Mouse (Mus musculus) intestine, embryonic 15.5 days (tissue): ENCODE measurements around the gene Spast. TPM values are rescaled to one million over a fixed set of nuclear protein-coding genes. Genes with fewer than 3 reads are reported as not detected.
"Not testable (repeated sequence)": the region's sequence is repeated elsewhere in the genome, so short reads cannot be mapped to it uniquely, and the experiment has no call there.

Experiments
- ATAC-seq: fragments of 200-750 bp; cut with Nextera tagmentation; 2 replicates; pipeline ENCODE4 v1.8.0; 2017; ENCODE audit warnings: moderate TSS enrichment, moderate library complexity
- H3K27ac ChIP-seq: fragments of 300-500 bp; sonication (generic); 2 replicates; pipeline ENCODE4 v1.5.1; 2015; ENCODE audit warnings: mild to moderate bottlenecking, inconsistent platforms
- H3K27me3 ChIP-seq: fragments of 300-500 bp; sonication (generic); replicated peaks from 2 replicates; pipeline ENCODE4 v1.6.1; 2015; ENCODE audit warnings: inconsistent platforms
- H3K36me3 ChIP-seq: fragments of 300-500 bp; sonication (generic); 2 replicates; pipeline ENCODE4 v1.6.1; 2015; ENCODE audit warnings: inconsistent platforms
- H3K4me1 ChIP-seq: fragments of 300-500 bp; sonication (generic); replicated peaks from 2 replicates; pipeline ENCODE4 v1.6.1; 2015; ENCODE audit warnings: inconsistent platforms
- H3K4me2 ChIP-seq: fragments of 300-500 bp; sonication (generic); replicated peaks from 2 replicates; pipeline ENCODE4 v1.6.1; 2015; ENCODE audit warnings: mild to moderate bottlenecking, inconsistent platforms
- H3K4me3 ChIP-seq: fragments of 300-500 bp; sonication (generic); replicated peaks from 2 replicates; pipeline ENCODE4 v1.5.1; 2015; ENCODE audit warnings: inconsistent platforms
- H3K9ac ChIP-seq: fragments of 300-500 bp; sonication (generic); 2 replicates; pipeline ENCODE4 v1.6.1; 2015; ENCODE audit warnings: inconsistent platforms
- H3K9me3 ChIP-seq: fragments of 300-500 bp; sonication (generic); 2 replicates; pipeline ENCODE4 v1.6.1; 2016; ENCODE audit warnings: inconsistent platforms
- WGBS: fragments of 180-500 bp; shearing (Covaris S2); methylation state at CpG from one replicate; pipeline ENCODE4 v1.1.7; 2015; 5-methylcytosine and 5-hydroxymethylcytosine counted together
- polyA plus RNA-seq: library from polyadenylated mRNA; unstranded; fragments of >200 nt; fragmentation: Nextera tagmentation; extraction: Ambion mirVana; gene quantifications from 2 replicates; pipeline ENCODE4 v1.2.1, GENCODE M21; 2015

Gene Spast
- 12.4 and 15.0 TPM in 2 replicates for polyA plus RNA-seq

GRCm38 (mm10) chr17:74338937-74339804 is at the start of gene Spast:
Gene Spast, plus strand, starts transcription at chr17:74338987.
- WGBS = under 1% methylated on average over 77 of the region's 90 CpGs
- H3K36me3 ChIP-seq = no peaks in the 10 kb centered on the region
- ATAC-seq = peak; percentile 95

GRCm38 (mm10) chr17:74290198-74290597 is 48.6 kb upstream of the Spast start:
- ATAC-seq = no peak
- no peaks in the 10 kb centered on the region for H3K9me3 ChIP-seq
- no peaks in the 10 kb centered on the region for H3K36me3 ChIP-seq
- 74% methylated on average over 3 of the region's 3 CpGs for WGBS
- H3K4me2 ChIP-seq = no peak overlapping the region
- no peak overlapping the region for H3K4me3 ChIP-seq
- H3K27me3 ChIP-seq = no peaks in the 10 kb centered on the region
- peaks cover 12% of the 10 kb centered on the region for H3K4me1 ChIP-seq
- H3K27ac ChIP-seq = no peak overlapping the region
- no peak overlapping the region for H3K9ac ChIP-seq

More at GRCm38 (mm10) chr17:74338937-74339804, at the start of gene Spast:
- Histone ChIP-seq H3K4me2 (peak within 1 kb of the TSS; percentile 73), H3K27ac (peak within 1 kb of the TSS; percentile 98), H3K4me1 (peaks cover 16% of the 10 kb centered on the region; the same call in 1 of the 2 replicates), H3K27me3 (no peaks in the 10 kb centered on the region), H3K9me3 (no peaks in the 10 kb centered on the region), H3K4me3 (peak within 1 kb of the TSS; percentile 99), H3K9ac (peak within 1 kb of the TSS; percentile 97)

GRCm38 (mm10) chr17:74290869-74291268 is 47.9 kb upstream of the Spast start:
- H3K4me2 ChIP-seq = no peak overlapping the region
- ATAC-seq = no peak
- no peaks in the 10 kb centered on the region for H3K27me3 ChIP-seq
- no peak overlapping the region for H3K27ac ChIP-seq
- H3K36me3 ChIP-seq = no peaks in the 10 kb centered on the region
- no peak overlapping the region for H3K9ac ChIP-seq
- no peaks in the 10 kb centered on the region for H3K9me3 ChIP-seq
- H3K4me1 ChIP-seq = peaks cover 12% of the 10 kb centered on the region
- H3K4me3 ChIP-seq = no peak overlapping the region

GRCm38 (mm10) chr17:74291640-74292361 is 47.0 kb upstream of the Spast start:
- WGBS = 83% methylated on average over 4 of the region's 4 CpGs
- Histone ChIP-seq H3K27me3 (no peaks in the 10 kb centered on the region), H3K36me3 (no peaks in the 10 kb centered on the region), H3K4me3 (no peak overlapping the region), H3K9ac (no peak overlapping the region), H3K27ac (no peak overlapping the region), H3K9me3 (no peaks in the 10 kb centered on the region), H3K4me2 (no peak overlapping the region), H3K4me1 (peaks cover 12% of the 10 kb centered on the region)
- no peak for ATAC-seq

- Histone ChIP-seq H3K9me3 (no peaks in the 10 kb centered on the region), H3K36me3 (peaks cover 3% of the 10 kb centered on the region; the same call in 1 of the 2 replicates), H3K4me1 (peaks cover 12% of the 10 kb centered on the region), H3K9ac (peak overlapping the region; percentile 93), H3K4me2 (peak overlapping the region; percentile 77), H3K27ac (peak overlapping the region; percentile 98), H3K4me3 (peak overlapping the region; percentile 91), H3K27me3 (no peaks in the 10 kb centered on the region)
- under 1% methylated on average over 18 of the region's 18 CpGs for WGBS
- no peak for ATAC-seq
Observed at GRCm38 (mm10) chr17:74293687-74294425, 44.9 kb upstream of the Spast start.

- H3K36me3 ChIP-seq = peaks cover 3% of the 10 kb centered on the region; the same call in 1 of the 2 replicates
- H3K4me2 ChIP-seq = peak overlapping the region; percentile 77
- H3K4me3 ChIP-seq = peak overlapping the region; percentile 91
- peak overlapping the region; percentile 93 for H3K9ac ChIP-seq
- H3K9me3 ChIP-seq = no peaks in the 10 kb centered on the region
- H3K27me3 ChIP-seq = no peaks in the 10 kb centered on the region
- peaks cover 12% of the 10 kb centered on the region for H3K4me1 ChIP-seq
- WGBS = 0% methylated on average over 72 of the region's 80 CpGs
- H3K27ac ChIP-seq = peak overlapping the region; percentile 98
- peak; percentile 94 for ATAC-seq
Observed at GRCm38 (mm10) chr17:74294426-74295025, 44.3 kb upstream of the Spast start.

GRCm38 (mm10) chr17:74295026-74295970 is 43.5 kb upstream of the Spast start, which contains the start of gene Memo1:
Gene Memo1, minus strand, starts transcription at chr17:74295521.
- peak within 1 kb of the TSS; percentile 93 for H3K9ac ChIP-seq
- peak; percentile 91 for ATAC-seq
- H3K4me3 ChIP-seq = peak within 1 kb of the TSS; percentile 91
- peak within 1 kb of the TSS; percentile 77 for H3K4me2 ChIP-seq
- peaks cover 12% of the 10 kb centered on the region for H3K4me1 ChIP-seq
- H3K27me3 ChIP-seq = no peaks in the 10 kb centered on the region
- H3K9me3 ChIP-seq = no peaks in the 10 kb centered on the region
- peak within 1 kb of the TSS; percentile 98 for H3K27ac ChIP-seq
- under 1% methylated on average over 63 of the region's 110 CpGs for WGBS
- peaks cover 3% of the 10 kb centered on the region; the same call in 1 of the 2 replicates for H3K36me3 ChIP-seq

GRCm38 (mm10) chr17:74296076-74296823 is 42.5 kb upstream of the Spast start:
- H3K9me3 ChIP-seq = no peaks in the 10 kb centered on the region
- H3K36me3 ChIP-seq = peaks cover 3% of the 10 kb centered on the region; the same call in 1 of the 2 replicates
- peaks cover 9% of the 10 kb centered on the region; the same call in 1 of the 2 replicates for H3K4me1 ChIP-seq
- 41% methylated on average over 11 of the region's 11 CpGs for whole genome bisulfite sequencing
- H3K27ac ChIP-seq = peak overlapping the region; percentile 98
- H3K9ac ChIP-seq = peak overlapping the region; percentile 93
- ATAC-seq = no peak
- H3K27me3 ChIP-seq = no peaks in the 10 kb centered on the region
- peak overlapping the region; percentile 91 for H3K4me3 ChIP-seq
- H3K4me2 ChIP-seq = peak overlapping the region; percentile 74

- not testable (repeated sequence) for H3K4me2 ChIP-seq, H3K27ac ChIP-seq, H3K9ac ChIP-seq, H3K36me3 ChIP-seq, ATAC-seq, H3K27me3 ChIP-seq, H3K9me3 ChIP-seq, H3K4me3 ChIP-seq, H3K4me1 ChIP-seq
- WGBS = 95% methylated on average over 5 of the region's 5 CpGs
Observed at GRCm38 (mm10) chr17:74296991-74297390, 41.8 kb upstream of the Spast start.

- Histone ChIP-seq H3K27me3 (no peaks in the 10 kb centered on the region), H3K36me3 (peaks cover 3% of the 10 kb centered on the region; the same call in 1 of the 2 replicates), H3K4me1 (no peaks in the 10 kb centered on the region), H3K9me3 (no peaks in the 10 kb centered on the region), H3K27ac (no peak overlapping the region), H3K9ac (no peak overlapping the region), H3K4me3 (no peak overlapping the region), H3K4me2 (no peak overlapping the region)
- ATAC-seq = no peak
- WGBS = 88% methylated on average over 5 of the region's 5 CpGs
Observed at GRCm38 (mm10) chr17:74300089-74300488, 38.7 kb upstream of the Spast start.
